Mouse (Mus musculus) layer of hippocampus, adult 2 months (tissue): ENCODE data around the gene Ubl5. TPM values are rescaled to one million over a fixed set of nuclear protein-coding genes. Genes with fewer than 3 reads are reported as not detected.
A peak's percentile ranks its signal among the peaks of the same experiment; 100 is the strongest.

Experiments
- DNase-seq, 2 experiments: peaks; one replicate each; pipeline ENCODE4 v3.0.0; 2022; ENCODE audit warnings: low spot score in 2 of 2
- H3K27ac ChIP-seq: fragments of 200-600 bp; 2 replicates; pipeline ENCODE4 v1.8.1; 2022
- H3K4me3 ChIP-seq: fragments of 200-600 bp; 2 replicates; pipeline ENCODE4 v1.8.1; 2022; ENCODE audit warnings: mild to moderate bottlenecking
- CTCF ChIP-seq: fragments of 200-600 bp; conservative IDR thresholded peaks from 2 replicates; pipeline ENCODE4 v1.8.1; 2022; ENCODE audit warnings: antibody characterized with exemption, mild to moderate bottlenecking, moderate library complexity
- total RNA-seq, 2 experiments: library from RNA; stranded (reverse); gene quantifications; 2 replicates each; pipeline ENCODE4 v1.2.3; 2021

The Ubl5 gene
- total RNA-seq, 2 experiments from 2014 or later, result 277 to 326 TPM

GRCm38 (mm10) chr9:20639486-20639885 lies 3.2 kb upstream of the Ubl5 start:
- TF ChIP-seq CTCF, result no peak
- H3K27ac ChIP-seq, result no peak overlapping the region
- H3K4me3 ChIP-seq, result no peak overlapping the region

GRCm38 (mm10) chr9:20641501-20641900 lies 1.2 kb upstream of the Ubl5 start:
- no peak for DNase-seq
- H3K4me3 ChIP-seq, result peak overlapping the region; percentile 94
- no peak for TF ChIP-seq CTCF
- H3K27ac ChIP-seq, result no peak overlapping the region

More at GRCm38 (mm10) chr9:20639486-20639885, 3.2 kb upstream of the Ubl5 start:
- no peak for DNase-seq

GRCm38 (mm10) chr9:20642896-20643466 lies 303 bp downstream of the Ubl5 start:
- peak; percentile 46 for TF ChIP-seq CTCF
- DNase-seq, result peak; percentile 67 to 78

DNA sequence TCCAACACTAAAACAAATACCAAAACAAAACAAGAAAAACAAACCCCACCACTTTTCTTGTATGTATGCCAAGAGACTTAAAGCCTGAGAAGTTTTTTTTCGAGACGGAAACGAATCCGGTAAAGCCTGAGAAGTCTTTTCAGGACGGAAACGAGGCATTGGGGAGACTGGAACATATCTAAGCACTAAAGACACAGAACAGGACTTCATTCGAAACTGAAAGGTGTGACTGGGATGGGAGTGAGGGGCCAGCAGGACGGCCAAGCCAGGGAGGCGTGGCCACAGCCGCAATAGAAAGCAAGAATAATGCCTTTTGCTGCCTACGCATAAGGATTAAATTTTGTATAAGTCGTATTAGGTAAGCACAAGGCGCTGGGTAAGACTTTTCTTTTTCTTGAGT lies 1.1 kb downstream of the Ubl5 start:
- TF ChIP-seq CTCF, result no peak
- DNase-seq, result no peak
- peak overlapping the region; percentile 94 for H3K27ac ChIP-seq

More at GRCm38 (mm10) chr9:20642896-20643466, 303 bp downstream of the Ubl5 start:
- peak overlapping the region; percentile 94 for H3K4me3 ChIP-seq
- H3K27ac ChIP-seq, result peak overlapping the region; percentile 94; the same call in 1 of the 2 replicates

GRCm38 (mm10) chr9:20644360-20645081 lies 1.8 kb downstream of the Ubl5 start, which contains the start of gene Fbxl12:
Fbxl12 (minus strand) TSS chr9:20644767.
- H3K4me3 ChIP-seq, result peak within 1 kb of the TSS; percentile 94
- peak; percentile 72 to 78 for DNase-seq
- TF ChIP-seq CTCF, result no peak
- peak within 1 kb of the TSS; percentile 94 for H3K27ac ChIP-seq

More for the DNA sequence above, 1.1 kb downstream of the Ubl5 start:
- peak overlapping the region; percentile 94 for H3K4me3 ChIP-seq

DNA sequence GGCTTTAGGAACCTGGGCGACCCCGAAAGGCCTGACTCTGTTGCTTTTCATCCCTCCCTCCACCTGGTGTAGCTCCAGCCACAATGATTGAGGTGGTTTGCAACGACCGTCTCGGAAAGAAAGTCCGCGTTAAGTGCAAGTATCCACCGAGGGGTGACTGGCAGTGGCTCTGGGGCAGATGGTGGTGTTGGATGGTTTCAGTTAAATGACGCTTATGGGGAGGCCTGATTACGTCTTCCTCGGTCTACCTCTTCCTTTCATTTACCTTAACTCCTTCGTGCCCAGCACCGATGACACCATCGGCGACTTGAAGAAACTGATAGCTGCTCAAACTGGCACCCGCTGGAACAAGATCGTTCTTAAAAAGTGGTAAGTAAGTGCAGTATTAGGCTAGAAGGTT lies 2.4 kb downstream of the Ubl5 start:
- no peak for TF ChIP-seq CTCF
- DNase-seq, result no peak
- Histone ChIP-seq H3K27ac (peak overlapping the region; percentile 94), H3K4me3 (peak overlapping the region; percentile 94)

DNA sequence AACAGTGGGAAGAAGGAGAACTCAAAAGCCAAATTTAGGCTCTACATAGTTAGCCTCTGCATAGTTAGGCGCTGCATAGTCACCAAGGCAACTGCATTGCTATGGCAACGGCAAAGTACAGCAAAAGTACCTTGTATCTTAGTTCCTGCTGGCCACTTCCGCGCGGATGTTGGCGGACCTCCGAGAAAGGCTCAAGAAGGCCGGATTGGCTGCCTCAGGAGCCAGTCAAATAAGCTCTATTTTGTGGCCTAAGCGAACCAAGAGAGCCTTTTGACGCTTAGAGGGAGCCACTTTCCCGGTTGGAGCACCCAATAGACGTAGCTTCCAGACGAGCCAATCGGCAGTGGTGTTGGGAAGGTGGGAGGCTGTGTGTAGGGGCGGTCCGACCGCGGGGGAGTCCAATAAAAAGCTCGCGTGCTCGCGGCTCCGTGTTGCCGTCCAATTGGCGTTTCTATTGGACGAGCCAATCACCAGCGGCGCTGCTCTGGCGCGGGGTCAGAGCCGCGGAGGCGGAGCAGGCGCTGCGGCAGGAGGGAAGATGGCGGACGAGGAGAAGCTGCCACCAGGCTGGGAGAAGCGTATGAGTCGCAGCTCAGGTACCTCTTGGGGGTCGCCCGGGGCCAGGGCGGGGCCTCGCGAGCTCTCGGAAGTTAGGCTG lies 9.1 kb downstream of the Ubl5 start, which contains the start of gene Pin1:
Gene Pin1, plus strand, starts transcription at position 494 of the 658 bp plus-strand sequence.
- DNase-seq, result peak; percentile 98 to 100
- Histone ChIP-seq H3K27ac (peak within 1 kb of the TSS; percentile 94), H3K4me3 (peak within 1 kb of the TSS; percentile 96)
- peak; percentile 2; the same call in 1 of the 2 replicates for TF ChIP-seq CTCF

DNA sequence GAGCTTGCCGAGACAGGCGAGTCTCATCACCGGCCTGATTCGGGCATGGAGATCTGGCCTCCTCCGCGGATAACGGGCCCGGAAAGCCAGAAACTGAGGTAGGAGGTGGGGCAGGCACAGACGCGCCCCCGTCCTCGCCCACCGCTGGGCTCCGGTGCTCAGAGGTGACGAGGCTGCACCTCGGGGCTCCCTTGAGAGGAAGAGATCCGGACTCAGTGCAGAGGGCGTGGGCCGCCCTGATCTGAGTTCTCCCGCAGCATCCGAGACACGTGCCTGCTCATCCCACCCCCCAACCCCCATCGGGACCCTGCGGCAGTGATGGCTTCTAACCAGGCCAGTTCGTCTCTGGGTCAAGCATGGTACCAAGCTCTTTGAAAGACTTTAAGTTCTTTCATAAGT lies 9.6 kb downstream of the Ubl5 start:
- peak overlapping the region; percentile 94 for H3K27ac ChIP-seq
- TF ChIP-seq CTCF, result no peak
- DNase-seq, result no peak

DNA sequence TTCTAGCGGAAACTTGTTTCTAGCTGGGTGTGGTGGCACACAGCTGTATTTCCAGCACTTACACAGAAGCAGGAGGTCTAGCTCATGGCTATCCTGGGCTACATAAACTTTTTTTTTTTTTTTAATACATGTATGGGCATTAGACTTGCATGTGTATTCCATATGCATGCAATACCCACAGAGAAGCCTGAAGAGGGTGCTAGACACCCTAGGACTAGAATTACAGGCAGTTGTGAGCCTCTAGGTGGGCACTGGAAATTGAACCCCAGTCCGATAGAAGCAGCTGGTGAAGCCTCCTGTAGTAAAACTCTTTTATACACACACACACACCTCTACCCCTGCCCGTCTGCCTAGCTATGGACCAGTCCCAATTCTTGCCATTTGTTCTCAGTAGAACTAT lies 11.2 kb downstream of the Ubl5 start:
- no peak for DNase-seq
- peak; percentile 55 for TF ChIP-seq CTCF
- no peak overlapping the region for H3K27ac ChIP-seq
- H3K4me3 ChIP-seq, result peak overlapping the region; percentile 9; the same call in 1 of the 2 replicates

More for the DNA sequence above, 9.6 kb downstream of the Ubl5 start:
- H3K4me3 ChIP-seq, result peak overlapping the region; percentile 96

DNA sequence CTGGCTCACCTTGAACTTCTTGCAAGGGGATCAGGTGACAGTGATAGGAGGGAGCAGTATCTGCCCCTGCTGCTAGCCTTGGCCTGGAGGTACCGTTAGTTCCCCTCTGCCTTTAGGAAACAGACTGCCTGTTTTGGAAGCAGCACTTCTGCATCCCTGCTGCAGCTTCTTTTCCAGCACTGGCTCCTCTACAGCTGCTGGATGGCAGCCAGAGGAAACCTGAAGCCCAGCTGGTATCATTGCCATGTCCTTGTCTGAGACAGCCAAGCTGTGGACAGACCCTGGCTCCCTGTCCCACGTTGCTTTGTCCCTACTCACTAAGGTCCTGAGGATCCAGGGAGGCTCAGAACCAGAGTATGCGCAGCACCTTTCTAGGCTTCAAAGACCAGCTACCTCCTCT lies 14.9 kb downstream of the Ubl5 start:
- H3K4me3 ChIP-seq, result no peak overlapping the region
- DNase-seq, result no peak
- TF ChIP-seq CTCF, result no peak
- H3K27ac ChIP-seq, result peak overlapping the region; percentile 51; the same call in 1 of the 2 replicates

- Histone ChIP-seq H3K4me3 (no peak overlapping the region), H3K27ac (peak overlapping the region; percentile 86)
- TF ChIP-seq CTCF, result peak; percentile 97
- DNase-seq, result peak; percentile 69 to 84
These were observed 19.6 kb downstream of the Ubl5 start for GRCm38 (mm10) chr9:20662325-20662724.

- Histone ChIP-seq H3K4me3 (no peak overlapping the region), H3K27ac (peak overlapping the region; percentile 86)
- no peak for TF ChIP-seq CTCF
- no peak for DNase-seq
These were observed 20.2 kb downstream of the Ubl5 start for GRCm38 (mm10) chr9:20662874-20663273.

DNA sequence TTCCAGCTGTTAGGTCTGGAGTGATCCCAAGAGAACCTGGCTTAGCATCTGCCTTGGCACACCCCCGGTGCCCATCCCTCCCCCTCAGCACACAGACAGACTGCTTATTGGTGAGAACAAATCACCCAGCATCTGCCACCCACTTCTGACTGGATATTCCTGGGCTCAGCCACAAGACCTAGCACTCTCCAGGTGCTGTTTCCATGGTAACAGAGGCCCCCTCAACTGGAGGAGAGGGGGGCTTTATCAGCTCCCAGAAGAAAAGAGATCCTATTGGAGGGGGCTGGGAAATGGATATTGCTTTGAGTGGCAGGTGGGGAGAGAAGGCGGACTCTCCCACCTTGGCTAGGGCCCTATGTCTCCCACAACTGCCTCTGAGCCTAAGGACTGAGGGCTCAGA lies 21.3 kb downstream of the Ubl5 start:
- H3K27ac ChIP-seq, result peak overlapping the region; percentile 86
- DNase-seq, result peak; percentile 62 to 75
- no peak for TF ChIP-seq CTCF
- H3K4me3 ChIP-seq, result no peak overlapping the region; the same call in 1 of the 2 replicates
